Mouse (Mus musculus): ENCODE results near the gene Rfx7.

DNA sequence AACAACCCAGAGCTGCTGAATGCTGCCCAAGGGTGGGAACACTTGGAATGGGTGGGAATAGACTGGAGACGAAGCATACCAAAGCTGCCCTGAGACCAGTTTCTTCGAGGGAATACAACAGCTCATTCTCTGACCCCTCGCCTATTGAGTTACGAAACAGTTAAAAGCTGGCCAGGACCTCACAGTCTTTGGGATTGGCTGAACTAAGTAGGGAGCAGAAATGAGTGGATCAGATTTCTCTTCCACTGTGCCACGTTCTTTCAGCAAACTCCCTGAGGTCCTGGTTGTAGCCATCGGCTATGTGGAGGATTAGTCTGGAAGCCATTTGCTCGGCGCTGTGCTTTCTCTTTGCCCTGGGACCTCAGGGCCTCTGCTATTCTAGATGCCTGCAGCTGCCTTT, 120.9 kb downstream of the Rfx7 start:
- no peak for TF ChIP-seq POLR2A (IDR thresholded peaks at IDR 0.05; ENCODE audit: low read depth, low read length)
- no peak for TF ChIP-seq CTCF (conservative IDR thresholded peaks at IDR 0.05; ENCODE audit: insufficient read depth, insufficient read length, low read depth, low read length)
